Mouse (Mus musculus) MN1 (cell line): ENCODE measurements at regions not wholly inside any gene's neighbourhood (a gene's known extent, or its start where the extent isn't known, plus 50 kb on each side); places are given as distances from the start of the nearest gene placed in this dataset.

ENCODE experiments used
- DNase-seq: peaks from one replicate; pipeline ENCODE4 v3.0.0-alpha.2; 2016; ENCODE audit warnings: low spot score

GRCm38 (mm10) chr12:106871481-106871880, 617.0 kb upstream of the 3110018I06Rik start:
- no peak for DNase-seq

DNA sequence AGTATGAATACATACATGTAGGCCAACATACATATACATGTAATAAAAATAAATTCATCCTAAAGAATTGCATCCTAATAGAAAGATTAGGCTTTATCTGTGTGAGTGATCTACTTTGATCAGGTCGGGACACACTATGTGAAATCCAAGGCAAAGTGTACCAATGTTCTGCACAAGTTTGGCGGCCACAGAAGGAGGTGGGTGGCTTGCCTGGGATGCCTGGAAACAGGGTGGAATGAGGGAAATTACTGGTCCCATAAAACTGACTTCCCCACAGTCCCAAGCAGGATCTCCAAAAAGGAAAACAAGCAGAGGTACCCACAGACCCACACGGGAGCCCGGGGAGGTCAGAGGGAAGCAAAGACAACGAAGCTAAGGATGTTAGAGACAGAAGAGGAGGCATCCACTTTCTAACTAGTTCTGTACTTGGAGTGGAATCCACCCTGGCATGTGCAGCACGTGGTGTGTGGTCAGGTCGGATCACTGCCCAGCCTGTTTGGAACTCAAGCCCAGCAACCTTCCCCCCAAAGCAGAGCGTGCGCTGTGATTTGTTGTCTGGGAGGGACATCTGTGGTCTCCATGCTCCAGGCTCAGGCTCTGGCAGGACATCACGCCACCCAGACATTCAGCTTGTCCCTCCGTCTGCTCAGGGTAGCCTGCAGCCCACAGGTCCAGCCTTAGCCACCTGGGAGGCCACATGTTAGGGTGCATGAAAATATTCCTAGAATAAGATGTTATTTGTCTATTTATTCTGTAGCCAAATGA, 615.3 kb upstream of the 3110018I06Rik start:
- DNase-seq = no peak

DNA sequence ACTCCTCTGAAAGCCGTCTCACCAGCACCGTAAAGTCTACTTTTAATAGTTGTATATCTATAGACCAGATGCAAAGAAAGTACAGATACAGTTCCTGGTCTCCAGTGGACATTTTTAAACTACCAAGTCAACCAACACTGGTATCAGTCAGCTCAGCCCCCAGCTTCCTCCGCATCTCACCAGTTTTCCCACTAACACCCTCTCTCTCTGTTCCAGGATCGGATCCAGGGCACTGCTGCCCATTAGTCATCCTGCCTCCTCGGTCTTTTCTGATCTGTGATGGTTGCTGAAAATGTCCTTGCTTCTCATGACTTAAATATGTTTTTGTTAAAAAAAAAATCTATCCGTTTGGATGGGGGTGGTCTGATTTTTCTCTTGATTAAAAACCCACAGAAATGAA, 598.1 kb upstream of the 3110018I06Rik start:
- no peak for DNase-seq

GRCm38 (mm10) chr12:106894061-106894460, 594.4 kb upstream of the 3110018I06Rik start:
- no peak for DNase-seq

DNA sequence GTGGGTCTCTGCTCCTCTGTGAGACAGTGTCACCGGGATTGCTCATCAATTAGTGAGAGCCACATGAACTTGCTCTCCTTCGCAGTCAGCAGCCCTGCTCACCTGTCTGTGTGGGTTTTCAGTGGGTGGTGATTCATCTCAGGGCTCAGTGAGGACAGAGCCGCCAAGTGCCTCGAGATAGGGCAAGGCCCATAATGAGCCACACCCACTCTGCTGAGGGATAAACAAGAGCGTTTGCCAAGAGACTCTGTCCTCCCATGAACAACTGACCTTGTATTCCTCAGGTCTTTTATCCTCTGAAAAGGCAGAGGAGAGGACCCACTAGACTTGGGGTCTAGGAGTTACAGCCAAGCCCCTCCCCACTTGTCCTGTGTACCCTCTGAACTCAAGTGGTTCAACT, 584.2 kb upstream of the 3110018I06Rik start:
- DNase-seq = no peak

GRCm38 (mm10) chr12:106912782-106913181, 575.6 kb upstream of the 3110018I06Rik start:
- no peak for DNase-seq

- no peak for DNase-seq
Observed at GRCm38 (mm10) chr12:106922571-106922991, 565.9 kb upstream of the 3110018I06Rik start.

- DNase-seq = no peak
Observed at GRCm38 (mm10) chr12:106928389-106928788, 560.0 kb upstream of the 3110018I06Rik start.

DNA sequence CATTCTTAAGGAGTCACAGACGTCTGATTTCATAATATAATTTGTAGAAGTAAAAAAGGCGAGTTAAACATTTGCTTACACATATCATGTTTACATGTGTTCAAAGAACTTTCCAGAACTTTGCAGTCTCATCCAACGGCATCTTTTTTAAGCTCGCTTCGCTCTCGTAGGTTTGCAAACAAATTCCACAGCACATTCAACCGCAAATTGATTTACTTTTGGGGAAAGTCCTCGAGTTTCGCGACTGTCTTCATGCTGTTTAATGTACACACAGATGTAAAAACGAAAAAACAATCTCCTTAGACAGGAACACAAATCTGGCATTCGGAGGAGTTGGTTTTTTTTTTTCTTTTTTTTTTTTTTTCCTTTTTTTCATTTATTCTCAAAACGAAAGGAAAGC, 559.3 kb upstream of the 3110018I06Rik start:
- no peak for DNase-seq

DNA sequence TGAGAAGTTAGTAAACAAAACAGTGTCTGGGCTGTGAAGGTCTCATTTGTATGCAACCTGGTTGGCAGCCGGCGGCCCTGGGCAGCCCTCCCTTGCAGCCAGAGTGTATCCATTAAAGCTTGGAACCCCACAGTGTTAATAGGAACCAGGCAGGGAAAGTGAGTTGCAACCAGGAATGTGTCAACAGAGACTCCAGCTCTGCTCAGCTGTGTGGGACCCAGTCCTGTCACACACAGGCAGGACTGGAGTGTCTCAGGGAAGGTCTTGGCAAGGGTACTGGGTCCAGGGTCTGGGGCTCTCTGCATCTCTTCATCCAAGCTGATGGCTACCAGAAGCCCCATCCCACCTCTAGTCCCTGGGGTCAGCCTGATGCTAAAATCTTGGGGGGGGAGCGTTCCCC, 556.8 kb upstream of the 3110018I06Rik start:
- no peak for DNase-seq

DNA sequence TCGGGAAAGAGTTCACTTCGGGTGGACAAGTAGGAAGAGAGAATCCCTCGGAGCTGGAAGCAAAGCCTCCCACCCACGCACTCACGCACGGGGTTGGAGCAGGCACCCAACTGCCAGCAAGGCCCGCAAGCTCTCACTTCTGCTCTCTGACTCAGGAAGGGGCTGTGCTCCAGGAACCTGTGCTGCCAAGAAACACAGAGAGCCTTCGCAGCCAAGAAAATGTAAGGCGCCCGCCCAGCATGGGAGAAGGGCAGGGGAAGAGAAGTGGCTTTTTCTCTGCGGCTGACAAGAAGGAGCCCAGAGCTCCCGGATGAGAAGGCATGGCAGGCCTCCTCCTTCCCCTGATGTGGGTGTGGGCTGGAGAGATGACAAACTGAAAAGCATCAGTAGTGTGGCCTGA, 549.1 kb upstream of the 3110018I06Rik start:
- no peak for DNase-seq

- DNase-seq = no peak
Observed at GRCm38 (mm10) chr12:106943874-106944273, 544.6 kb upstream of the 3110018I06Rik start.

GRCm38 (mm10) chr12:106952621-106953020, 535.8 kb upstream of the 3110018I06Rik start:
- no peak for DNase-seq

- no peak for DNase-seq
Observed at GRCm38 (mm10) chr12:106955778-106956177, 532.7 kb upstream of the 3110018I06Rik start.

- DNase-seq = no peak
Observed at GRCm38 (mm10) chr12:106956266-106956665, 532.2 kb upstream of the 3110018I06Rik start.

GRCm38 (mm10) chr12:106961991-106962390, 526.4 kb upstream of the 3110018I06Rik start:
- no peak for DNase-seq

- no peak for DNase-seq
Observed at GRCm38 (mm10) chr12:106963762-106964161, 524.7 kb upstream of the 3110018I06Rik start.

DNA sequence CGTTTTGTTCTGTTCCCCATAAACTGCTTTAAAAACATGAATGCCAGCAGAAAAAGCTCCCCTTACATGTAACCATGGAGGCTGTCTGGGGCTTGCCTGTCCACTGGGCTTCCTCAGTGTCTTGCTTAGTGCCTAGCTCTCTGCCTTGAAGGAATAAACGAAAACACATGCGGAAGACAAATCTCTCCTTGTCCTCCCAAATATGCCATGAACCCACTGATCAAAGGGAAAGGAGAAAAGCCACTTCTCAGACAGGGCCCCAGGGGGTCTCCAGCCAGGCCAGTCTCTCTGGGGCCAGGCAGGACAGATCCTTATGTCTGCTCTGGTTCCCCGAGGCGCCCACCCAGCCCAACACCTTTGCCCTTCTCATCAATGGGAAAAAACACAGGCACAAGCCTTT, 518.6 kb upstream of the 3110018I06Rik start:
- no peak for DNase-seq

GRCm38 (mm10) chr12:106992421-106992820, 496.0 kb upstream of the 3110018I06Rik start:
- no peak for DNase-seq

DNA sequence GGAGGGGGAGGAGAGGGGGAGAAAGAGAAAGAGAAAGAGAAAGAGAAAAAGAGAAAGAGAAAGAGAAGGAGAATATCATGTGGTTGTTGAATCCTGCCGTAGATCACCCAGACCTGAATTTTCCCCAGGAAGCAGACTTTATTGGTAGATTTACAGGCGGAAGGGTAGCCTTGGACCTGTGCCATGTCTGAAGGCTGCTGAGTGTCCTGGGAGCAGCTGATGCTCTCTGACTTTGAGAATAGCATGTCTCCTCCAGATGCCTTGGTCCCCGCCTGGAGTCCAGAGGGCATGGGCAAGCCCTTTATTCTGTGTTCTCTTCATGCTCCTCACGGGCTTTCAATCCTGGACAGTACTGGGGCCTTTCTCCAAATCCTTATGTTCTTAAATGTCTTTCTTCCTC, 495.4 kb upstream of the 3110018I06Rik start:
- no peak for DNase-seq

DNA sequence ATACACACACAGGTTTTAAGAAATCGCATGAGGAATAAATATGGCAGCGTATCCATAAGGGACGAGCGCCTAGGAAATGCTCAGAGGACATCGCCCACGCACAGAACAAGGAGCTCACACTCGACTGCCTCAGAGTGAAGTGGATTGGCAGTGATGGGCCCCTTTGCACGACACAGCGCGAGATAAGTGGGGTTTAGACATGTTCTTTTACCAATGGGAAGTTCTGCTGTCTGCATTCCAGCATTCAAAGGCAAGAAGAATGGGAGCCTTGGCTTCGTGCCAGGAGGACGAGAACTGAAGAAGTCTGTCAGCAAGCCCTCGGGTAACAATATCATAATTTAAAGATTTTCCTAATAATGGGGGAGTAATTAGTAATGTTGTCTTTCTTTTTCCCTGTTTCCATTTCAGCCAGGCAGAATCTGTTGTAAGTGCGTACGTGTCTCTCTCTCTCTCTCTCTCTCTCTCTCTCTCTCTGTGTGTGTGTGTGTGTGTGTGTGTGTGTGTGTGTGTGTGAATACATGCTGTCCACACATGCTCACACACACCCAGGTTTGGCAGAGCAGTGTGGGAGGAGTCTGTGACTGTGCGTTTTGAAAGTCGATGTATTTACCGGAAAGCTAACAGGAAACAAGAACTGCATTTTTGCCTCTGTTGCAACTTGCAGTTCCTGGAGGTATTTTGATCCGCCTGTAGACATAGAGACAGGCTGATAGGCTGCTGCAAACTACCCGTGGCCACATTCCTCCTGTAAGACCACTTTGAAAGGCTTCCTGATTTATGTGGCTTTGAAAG, 477.2 kb upstream of the 3110018I06Rik start:
- no peak for DNase-seq

GRCm38 (mm10) chr12:107016801-107017200, 471.6 kb upstream of the 3110018I06Rik start:
- DNase-seq = no peak

- no peak for DNase-seq
Observed at GRCm38 (mm10) chr12:107021806-107022205, 466.6 kb upstream of the 3110018I06Rik start.
